Mouse (Mus musculus) lung, postnatal 25 days (tissue): ENCODE results near the gene Prkd2.

Experiments used
- DNase-seq: peaks from one replicate; pipeline ENCODE4 v3.0.0; 2022; ENCODE audit warnings: low spot score

Prkd2 gene

GRCm38 (mm10) chr7:16918670-16919069 lies 76.0 kb downstream of the Prkd2 start:
- DNase-seq, result no peak

- DNase-seq, result no peak
Measured at GRCm38 (mm10) chr7:16919395-16920149, 76.9 kb downstream of the Prkd2 start.
